Mouse (Mus musculus) limb, embryonic 10.5 days (tissue): ENCODE measurements at regions not wholly inside any gene's neighbourhood (a gene's known extent, or its start where the extent isn't known, plus 50 kb on each side); places are given as distances from the start of the nearest gene placed in this dataset.

ENCODE experiments used
- DNase-seq: peaks from one replicate; pipeline ENCODE4 v3.0.0-alpha.2; 2017; ENCODE audit warnings: low spot score
- H3K27ac ChIP-seq: fragments of 300-500 bp; sonication (generic); 2 replicates; pipeline ENCODE4 v1.5.1; 2016; ENCODE audit warnings: mild to moderate bottlenecking
- H3K27me3 ChIP-seq: fragments of 300-500 bp; sonication (generic); 2 replicates; pipeline ENCODE4 v1.6.1; 2016; ENCODE audit warnings: low read depth, mild to moderate bottlenecking; ENCODE audit not compliant: poor library complexity, severe bottlenecking
- H3K36me3 ChIP-seq: fragments of 300-500 bp; sonication (generic); 2 replicates; pipeline ENCODE4 v1.6.1; 2016; ENCODE audit warnings: mild to moderate bottlenecking, moderate library complexity
- H3K4me1 ChIP-seq: fragments of 300-500 bp; sonication (generic); 2 replicates; pipeline ENCODE4 v1.6.1; 2016
- H3K4me3 ChIP-seq: fragments of 300-500 bp; sonication (generic); 2 replicates; pipeline ENCODE4 v1.5.1; 2016; ENCODE audit warnings: mild to moderate bottlenecking, moderate library complexity
- H3K9me3 ChIP-seq: fragments of 300-500 bp; sonication (generic); replicated peaks from 2 replicates; pipeline ENCODE4 v1.6.1; 2016; ENCODE audit warnings: mild to moderate bottlenecking
- WGBS: fragments of 180-500 bp; shearing (Covaris S2); methylation state at CpG from one replicate; pipeline ENCODE4 v1.1.7; 2016; 5-methylcytosine and 5-hydroxymethylcytosine counted together

DNA sequence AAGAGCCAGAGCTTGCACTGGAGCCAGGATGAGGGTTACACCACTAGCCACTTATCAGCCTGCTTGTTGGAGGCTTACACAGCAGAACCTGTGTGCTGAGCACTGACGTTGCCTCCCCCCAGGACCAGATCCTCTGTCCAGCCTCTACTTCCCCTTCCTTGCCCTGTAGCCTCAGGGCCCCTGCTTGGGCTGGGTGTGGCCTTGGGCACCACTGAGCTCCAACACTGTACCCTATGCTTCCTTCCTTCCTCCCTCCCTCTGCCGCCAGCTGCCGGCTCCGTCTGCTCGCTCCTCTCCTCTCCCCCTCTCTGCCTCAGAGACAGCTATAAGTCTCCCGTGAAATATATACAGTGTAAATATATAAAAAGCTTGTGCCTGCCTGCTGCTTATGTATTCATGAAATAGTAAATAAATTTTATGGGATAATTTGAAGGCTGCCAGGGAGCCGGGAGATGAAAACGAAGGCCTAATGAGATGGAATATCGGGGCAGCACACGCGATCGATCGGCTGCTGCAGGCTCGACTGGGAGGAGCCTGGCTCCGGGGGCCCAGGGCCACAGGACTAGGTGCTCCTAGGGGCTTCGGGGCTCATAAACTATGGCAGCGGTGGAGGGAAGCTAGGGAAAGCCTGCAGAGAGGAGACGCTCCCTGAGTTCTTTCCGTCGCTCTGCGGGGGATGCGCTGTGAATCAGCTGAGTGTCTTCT is 135.6 kb downstream of the Rbm19 start:
- no peaks in the 10 kb centered on the region for H3K36me3 ChIP-seq
- no peak overlapping the region for H3K27ac ChIP-seq
- H3K4me1 ChIP-seq: peaks cover 8% of the 10 kb centered on the region
- peaks cover 80% of the 10 kb centered on the region for H3K27me3 ChIP-seq
- DNase-seq: no peak
- no peaks in the 10 kb centered on the region for H3K9me3 ChIP-seq
- peak overlapping the region; percentile 25 for H3K4me3 ChIP-seq
- 12% methylated on average over 22 of the region's 22 CpGs for WGBS

DNA sequence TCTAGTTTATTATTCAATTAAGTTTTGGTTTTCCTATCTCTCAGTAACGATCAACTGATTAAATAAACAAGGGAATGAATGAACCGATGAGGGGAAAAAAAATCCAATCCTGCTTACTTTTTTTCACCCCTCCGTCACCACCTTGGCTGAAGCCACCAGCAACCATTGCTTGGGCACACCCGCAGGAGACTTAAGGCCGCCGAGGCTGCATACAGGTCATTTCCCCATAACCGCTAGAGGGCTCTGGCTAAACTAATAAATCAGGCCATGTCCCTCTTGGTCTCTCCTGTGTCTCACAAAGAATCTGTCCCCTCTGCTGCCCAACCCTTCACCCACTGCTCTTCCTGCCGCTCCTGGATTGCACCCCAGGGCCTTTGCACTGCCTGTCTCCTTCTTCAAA is 136.3 kb downstream of the Rbm19 start:
- Histone ChIP-seq H3K27ac (no peak overlapping the region), H3K4me1 (peaks cover 8% of the 10 kb centered on the region), H3K36me3 (no peaks in the 10 kb centered on the region), H3K9me3 (no peaks in the 10 kb centered on the region), H3K27me3 (peaks cover 74% of the 10 kb centered on the region), H3K4me3 (no peak overlapping the region)
- 13% methylated on average over 8 of the region's 8 CpGs for WGBS
- peak; percentile 54 for DNase-seq

DNA sequence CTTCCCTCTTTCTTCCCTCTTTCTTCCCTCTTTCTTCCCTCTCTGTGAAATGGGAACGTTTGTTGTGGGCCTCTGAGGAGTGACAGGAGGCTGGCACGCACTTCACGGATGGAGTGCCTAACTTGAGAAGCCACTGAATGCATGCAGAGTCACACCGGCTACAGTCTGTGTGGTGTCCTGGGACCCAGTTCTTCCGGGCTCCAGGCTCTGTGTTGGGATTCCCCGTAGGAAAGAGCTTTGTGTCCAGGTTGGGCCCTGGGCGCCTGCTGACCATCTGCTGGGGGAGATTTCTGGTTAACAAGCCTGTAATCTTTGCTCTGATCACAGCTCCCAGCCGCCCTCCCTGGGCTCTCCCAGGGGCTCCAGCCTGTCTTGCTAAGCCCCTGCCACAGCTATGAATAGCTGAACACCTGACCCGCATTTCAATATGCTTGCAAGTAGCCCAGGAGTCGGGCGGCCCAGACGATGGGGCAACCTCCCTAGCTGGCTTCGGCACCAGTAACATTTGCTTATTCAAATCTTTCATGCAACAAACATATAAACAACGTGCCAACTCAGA is 146.5 kb downstream of the Rbm19 start:
- Histone ChIP-seq H3K36me3 (no peaks in the 10 kb centered on the region), H3K9me3 (no peaks in the 10 kb centered on the region), H3K4me1 (no peaks in the 10 kb centered on the region), H3K4me3 (no peak overlapping the region), H3K27me3 (peaks cover 84% of the 10 kb centered on the region), H3K27ac (no peak overlapping the region)
- DNase-seq: no peak
- WGBS: 50% methylated on average over 14 of the region's 14 CpGs

DNA sequence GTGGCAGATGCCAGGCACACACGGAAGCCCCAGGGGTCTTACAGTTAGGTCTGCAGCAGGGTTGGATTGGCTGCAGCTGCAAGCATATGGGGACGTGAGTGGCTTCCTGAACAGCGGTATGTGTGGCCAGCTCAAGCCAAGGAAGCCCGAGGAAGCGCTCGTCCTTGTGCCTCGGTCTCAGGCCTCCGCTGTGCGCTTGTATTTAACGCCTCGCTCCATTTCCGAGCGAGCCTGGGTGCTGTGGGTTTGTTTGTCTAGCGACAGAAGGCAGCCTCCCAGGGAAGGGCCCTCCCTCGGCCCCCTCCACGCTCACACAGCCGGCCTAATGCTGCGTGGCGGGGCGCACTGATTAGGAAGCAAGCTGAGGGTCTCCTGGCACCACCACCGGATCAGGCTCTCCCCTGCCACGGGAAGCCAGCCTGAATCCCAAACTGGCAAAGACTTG is 153.2 kb downstream of the Rbm19 start:
- peaks cover 82% of the 10 kb centered on the region for H3K27me3 ChIP-seq
- H3K4me1 ChIP-seq: peaks cover 23% of the 10 kb centered on the region
- no peaks in the 10 kb centered on the region for H3K36me3 ChIP-seq
- H3K9me3 ChIP-seq: no peaks in the 10 kb centered on the region
- 0 out of 2 replicates have a peak overlapping the region, but pooled peaks have one; percentile 31 for H3K27ac ChIP-seq
- no peak overlapping the region for H3K4me3 ChIP-seq
- 14% methylated on average over 22 of the region's 22 CpGs for WGBS
- DNase-seq: no peak

DNA sequence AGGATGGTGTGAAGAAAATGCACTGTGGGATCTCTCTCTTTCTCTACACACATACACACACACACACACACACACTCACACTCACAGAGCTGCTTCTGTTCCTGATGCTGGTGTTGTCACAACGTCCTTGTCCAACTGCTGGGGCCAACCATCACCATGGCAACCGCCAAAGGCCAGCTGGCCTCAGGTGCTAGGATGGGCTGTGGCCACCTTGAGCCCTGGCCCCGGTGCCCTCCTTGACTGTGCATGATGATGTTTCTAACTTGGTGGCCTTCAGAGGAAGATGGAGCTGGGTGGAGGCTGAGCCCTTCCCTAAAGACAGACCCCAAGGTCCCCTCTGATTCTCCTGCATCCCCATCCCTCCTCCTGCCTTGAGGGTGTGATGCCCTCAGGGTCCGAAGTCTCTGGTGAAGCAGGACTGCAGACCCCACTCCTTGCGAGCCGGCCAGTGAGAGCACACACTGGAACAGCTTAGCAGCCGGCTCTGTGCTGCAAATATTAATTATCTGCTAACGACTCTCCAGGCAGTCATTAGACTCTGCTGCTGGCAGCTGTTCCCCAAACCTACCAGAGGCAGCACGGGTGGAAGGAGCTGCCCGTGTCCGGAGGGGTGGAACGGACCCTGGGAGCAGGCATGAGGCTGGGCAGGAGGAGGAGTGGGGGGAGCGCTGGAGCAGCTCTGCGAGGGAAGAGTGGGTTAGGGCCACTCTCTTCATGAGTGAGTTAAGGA is 154.8 kb downstream of the Rbm19 start:
- no peaks in the 10 kb centered on the region for H3K9me3 ChIP-seq
- no peak overlapping the region for H3K27ac ChIP-seq
- peaks cover 66% of the 10 kb centered on the region for H3K27me3 ChIP-seq
- peaks cover 23% of the 10 kb centered on the region for H3K4me1 ChIP-seq
- H3K36me3 ChIP-seq: no peaks in the 10 kb centered on the region
- WGBS: 55% methylated on average over 14 of the region's 14 CpGs
- DNase-seq: no peak
- H3K4me3 ChIP-seq: no peak overlapping the region

DNA sequence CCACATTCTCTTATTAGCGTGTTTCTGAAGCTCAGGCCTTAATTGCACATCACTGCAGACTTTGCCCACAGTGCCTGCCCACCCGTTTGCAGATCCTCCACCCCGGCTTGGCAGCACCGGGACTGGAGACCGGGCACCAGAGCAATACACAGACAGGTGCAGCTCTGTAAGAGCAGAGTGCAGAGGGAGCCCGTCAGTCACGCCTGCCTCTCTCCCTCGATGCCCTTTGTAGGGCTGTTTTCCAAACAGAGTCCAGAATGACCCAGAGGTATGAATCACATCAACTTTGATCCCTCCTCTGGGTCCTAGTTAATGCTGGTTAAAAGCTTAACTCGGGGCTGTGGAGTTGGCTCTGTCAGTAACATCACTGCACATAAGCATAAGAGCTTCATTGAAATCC is 155.3 kb upstream of the Lhx5 start:
- WGBS: 79% methylated on average over 9 of the region's 9 CpGs
- Histone ChIP-seq H3K27ac (no peak overlapping the region), H3K4me3 (no peak overlapping the region), H3K36me3 (no peaks in the 10 kb centered on the region), H3K9me3 (no peaks in the 10 kb centered on the region), H3K27me3 (peaks cover 67% of the 10 kb centered on the region), H3K4me1 (peaks cover 27% of the 10 kb centered on the region)
- no peak for DNase-seq

DNA sequence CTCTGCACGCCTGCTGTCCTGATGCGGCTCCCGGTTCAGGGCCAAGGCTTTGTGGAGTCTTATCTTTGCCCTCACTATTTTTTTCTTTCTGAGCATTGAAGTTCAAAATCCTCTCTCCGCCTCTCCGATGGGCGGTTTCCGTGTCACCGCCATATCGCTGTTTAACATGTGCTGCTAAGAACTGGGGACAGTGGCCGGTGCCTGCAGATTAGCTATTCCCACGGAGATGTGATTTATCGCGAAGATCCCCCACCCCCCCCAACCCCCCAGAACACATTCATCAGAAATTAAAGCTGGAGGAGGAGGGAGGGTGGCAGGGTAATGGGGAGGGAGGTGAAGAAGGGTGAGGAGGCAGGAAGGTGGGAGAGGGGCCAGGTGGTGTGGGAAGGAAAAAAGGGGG is 151.2 kb upstream of the Lhx5 start:
- peak; percentile 38 for DNase-seq
- H3K36me3 ChIP-seq: no peaks in the 10 kb centered on the region
- H3K27me3 ChIP-seq: peaks cover 86% of the 10 kb centered on the region
- H3K4me3 ChIP-seq: peak overlapping the region; percentile 31
- H3K27ac ChIP-seq: no peak overlapping the region
- WGBS: 2% methylated on average over 13 of the region's 13 CpGs
- H3K4me1 ChIP-seq: peaks cover 28% of the 10 kb centered on the region
- H3K9me3 ChIP-seq: no peaks in the 10 kb centered on the region

DNA sequence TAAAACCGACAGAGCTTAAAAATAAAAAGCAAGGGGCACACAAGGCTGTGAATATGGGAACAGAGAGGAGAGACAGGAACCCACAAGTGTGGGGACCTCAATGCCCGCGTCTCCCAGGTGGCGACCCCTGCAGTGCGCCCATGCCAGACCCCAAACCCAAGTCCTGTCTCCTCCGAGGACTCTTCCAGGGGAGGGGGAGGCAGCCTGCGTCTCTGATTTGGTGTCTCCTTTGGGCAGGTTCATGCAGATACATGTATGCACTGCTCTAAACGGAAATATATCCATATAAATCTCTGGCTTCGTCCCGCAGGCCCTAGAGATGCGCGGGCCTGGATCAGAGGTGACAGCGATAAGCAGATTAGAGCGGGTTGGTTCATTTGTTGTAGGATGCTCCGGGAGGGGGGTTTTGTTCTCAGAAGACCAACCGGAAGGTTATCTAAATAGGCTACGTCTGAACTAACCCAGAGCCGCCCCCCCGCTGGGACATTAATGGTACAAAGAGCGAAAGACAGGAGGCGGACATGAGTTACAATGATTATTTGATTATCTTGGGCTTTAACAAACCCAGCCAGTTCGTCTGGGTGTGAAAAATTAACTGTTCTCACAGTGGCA is 150.4 kb upstream of the Lhx5 start:
- 2% methylated on average over 22 of the region's 22 CpGs for WGBS
- H3K27me3 ChIP-seq: peaks cover 94% of the 10 kb centered on the region

DNA sequence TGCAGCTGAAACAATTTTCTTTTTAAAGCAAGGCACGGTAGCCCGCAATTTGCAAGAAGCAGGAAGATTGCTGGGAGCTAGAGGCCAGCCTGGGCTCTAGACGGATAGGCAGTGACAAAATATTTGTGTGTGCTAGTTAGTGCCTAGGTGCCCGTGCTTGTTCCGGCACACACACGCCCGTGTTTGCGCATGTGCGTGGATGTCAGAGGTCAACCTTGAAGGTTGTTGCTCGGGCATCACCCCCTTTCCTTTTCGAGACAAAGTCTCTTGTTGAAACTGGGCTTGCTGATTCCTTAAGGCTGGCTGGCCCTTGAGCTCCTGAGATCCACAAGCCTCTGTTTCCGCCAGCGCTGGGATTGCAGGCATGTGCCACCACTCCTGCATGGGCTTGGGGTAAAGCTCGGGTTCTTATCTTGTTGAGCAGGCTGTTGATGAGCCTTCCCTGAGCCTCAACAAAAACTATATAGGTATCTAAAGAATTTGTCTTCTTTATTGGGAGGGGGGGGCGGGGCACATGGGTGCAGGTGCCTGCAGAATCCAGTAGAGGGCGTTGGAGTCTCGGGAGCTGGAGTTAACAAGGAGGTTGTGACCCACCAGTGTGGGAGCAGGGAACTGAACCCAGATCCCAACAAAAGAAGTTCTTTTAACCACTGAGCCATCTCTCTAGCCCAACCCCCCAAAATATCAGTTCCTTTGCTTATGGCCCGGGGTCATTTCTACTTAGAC is 149.5 kb upstream of the Lhx5 start:
- whole genome bisulfite sequencing: 31% methylated on average over 18 of the region's 18 CpGs
- peaks cover 28% of the 10 kb centered on the region for H3K4me1 ChIP-seq
- no peak overlapping the region for H3K4me3 ChIP-seq
- H3K27ac ChIP-seq: no peak overlapping the region
- H3K27me3 ChIP-seq: peaks cover 98% of the 10 kb centered on the region
- no peaks in the 10 kb centered on the region for H3K9me3 ChIP-seq
- no peaks in the 10 kb centered on the region for H3K36me3 ChIP-seq
- DNase-seq: no peak

More for the DNA sequence above, 150.4 kb upstream of the Lhx5 start:
- no peaks in the 10 kb centered on the region for H3K36me3 ChIP-seq
- peaks cover 28% of the 10 kb centered on the region for H3K4me1 ChIP-seq
- no peaks in the 10 kb centered on the region for H3K9me3 ChIP-seq
- H3K4me3 ChIP-seq: peak overlapping the region; percentile 31
- no peak overlapping the region for H3K27ac ChIP-seq
- peak; percentile 34 for DNase-seq

DNA sequence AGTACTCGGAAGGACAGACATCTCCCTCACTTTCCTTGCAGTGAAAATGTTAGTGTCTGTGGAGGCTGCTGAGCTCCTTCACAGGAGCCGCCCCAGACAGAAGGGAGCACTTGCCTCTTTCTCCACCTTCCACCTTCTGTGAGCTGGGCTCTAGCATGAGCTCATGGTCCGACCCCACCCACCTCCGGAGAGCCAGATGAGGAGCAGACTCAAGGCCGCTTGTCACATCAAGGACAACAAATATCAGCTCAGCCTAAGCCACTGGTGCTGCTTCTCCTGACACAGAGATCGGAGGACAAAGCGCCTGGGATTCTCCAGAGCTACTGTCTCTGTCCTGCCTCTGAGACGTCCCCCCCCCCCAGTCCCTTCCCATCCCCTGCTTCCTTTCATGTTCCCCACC is 146.9 kb upstream of the Lhx5 start:
- H3K27ac ChIP-seq: no peak overlapping the region

DNA sequence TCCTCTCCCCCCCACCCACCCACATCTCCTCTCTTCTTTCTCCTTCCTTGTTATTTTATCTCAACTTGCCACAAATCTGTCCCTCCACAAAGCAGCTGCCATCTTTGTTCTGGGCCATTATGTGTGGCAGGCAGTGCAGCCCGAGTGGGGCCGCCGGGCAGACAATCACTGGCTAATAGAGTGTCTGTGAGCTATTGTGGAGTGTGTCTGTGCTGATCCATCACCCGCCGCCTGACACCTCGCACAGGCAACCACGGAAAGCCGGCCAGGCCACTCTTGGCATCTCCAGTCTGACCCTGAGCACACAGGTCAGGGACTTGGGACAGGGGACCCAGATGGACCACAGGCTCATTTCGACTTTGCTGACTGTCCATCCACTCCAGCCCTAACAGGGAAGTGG is 146.5 kb upstream of the Lhx5 start:
- Histone ChIP-seq H3K4me3 (no peak overlapping the region), H3K27me3 (peaks cover 90% of the 10 kb centered on the region), H3K27ac (no peak overlapping the region), H3K36me3 (no peaks in the 10 kb centered on the region), H3K4me1 (peaks cover 28% of the 10 kb centered on the region), H3K9me3 (no peaks in the 10 kb centered on the region)
- WGBS: 28% methylated on average over 9 of the region's 9 CpGs
- no peak for DNase-seq

More for the DNA sequence above, 146.9 kb upstream of the Lhx5 start:
- Histone ChIP-seq H3K36me3 (no peaks in the 10 kb centered on the region), H3K4me1 (peaks cover 32% of the 10 kb centered on the region), H3K27me3 (peaks cover 94% of the 10 kb centered on the region), H3K9me3 (no peaks in the 10 kb centered on the region), H3K4me3 (no peak overlapping the region)
- 44% methylated on average over 7 of the region's 8 CpGs for WGBS
- DNase-seq: no peak

DNA sequence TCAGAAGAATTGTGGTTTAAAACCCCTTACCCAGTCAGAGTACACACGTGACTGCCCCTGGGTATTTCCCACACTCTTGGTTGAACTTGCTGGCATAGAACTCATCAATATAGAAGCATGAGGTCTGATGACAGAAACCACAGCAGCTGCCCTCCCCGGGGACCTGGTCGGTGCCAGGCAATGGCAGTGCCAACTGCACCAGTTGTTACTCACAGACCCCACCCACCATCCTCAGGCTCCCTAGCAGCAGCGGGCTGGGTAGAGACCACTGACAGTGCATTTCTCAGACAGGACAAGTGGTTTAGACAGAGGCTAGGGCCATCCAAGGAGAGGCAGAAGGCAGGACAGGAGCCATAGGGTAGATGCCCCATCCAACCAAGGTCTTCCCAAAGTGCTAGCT is 144.7 kb upstream of the Lhx5 start:
- no peaks in the 10 kb centered on the region for H3K9me3 ChIP-seq
- H3K36me3 ChIP-seq: no peaks in the 10 kb centered on the region
- peaks cover 11% of the 10 kb centered on the region for H3K4me1 ChIP-seq
- no peak overlapping the region for H3K4me3 ChIP-seq
- no peak overlapping the region for H3K27ac ChIP-seq
- DNase-seq: no peak
- WGBS: 79% methylated on average over 4 of the region's 4 CpGs
- H3K27me3 ChIP-seq: peaks cover 72% of the 10 kb centered on the region
